In the genomic region with DNA sequence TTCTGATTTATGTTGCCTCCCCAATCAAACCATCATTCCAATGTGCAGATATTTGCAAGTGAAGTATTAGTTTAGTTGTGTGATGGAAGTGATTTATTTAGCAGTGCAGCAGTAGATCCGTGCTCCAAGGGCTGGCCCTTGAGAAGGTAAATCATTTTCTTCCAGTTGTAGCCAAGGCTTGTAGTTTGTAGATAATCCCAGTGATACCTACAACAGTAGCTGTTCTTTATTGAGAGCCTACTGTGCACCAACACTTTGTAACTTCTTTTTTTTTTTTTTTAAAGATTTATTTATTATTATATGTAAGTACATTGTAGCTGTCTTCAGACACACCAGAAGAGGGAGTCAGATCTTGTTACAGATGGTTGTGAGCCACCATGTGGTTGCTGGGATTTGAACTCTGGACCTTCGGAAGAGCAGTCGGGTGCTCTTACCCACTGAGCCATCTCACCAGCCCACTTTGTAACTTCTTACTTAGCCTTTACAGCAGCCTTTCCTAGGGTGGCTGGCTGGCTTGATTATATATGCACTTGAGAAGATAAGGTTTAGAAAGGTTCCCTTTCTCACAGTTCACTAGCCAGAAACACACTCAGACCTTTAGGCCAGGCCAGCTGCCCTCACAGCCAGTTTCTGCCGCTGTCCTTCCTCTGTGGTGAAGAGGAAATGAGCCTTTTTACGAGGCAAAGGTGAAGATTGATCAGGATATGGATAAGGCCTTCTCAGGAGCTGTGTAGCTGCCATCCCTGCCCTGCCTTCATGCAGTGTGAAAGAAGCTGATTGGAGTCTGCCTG, we compare ENCODE assay signal across 15 mouse cellular contexts. TPM values are rescaled to one million over a fixed set of nuclear protein-coding genes. Genes with fewer than 3 reads are reported as not detected.
DNase-seq lines count a peak whose midpoint lies in the region; ATAC-seq lines count a peak whose summit lies in the region.
"Had no signal": no experiment of that assay in that cellular context is flagged by ENCODE, and none has a peak within 500 bp of the region (broad histone marks: within the 10 kb centered on the region; RNA-seq: fewer than 3 reads in every experiment).

No protein-coding gene starts in this region.

- H3K27me3 ChIP-seq in heart, embryonic 15.5 days, result no peaks in the 10 kb centered on the region
- no peaks in the 10 kb centered on the region for H3K27me3 ChIP-seq in liver, embryonic 12.5 days (replicated peaks)

- WGBS in heart, embryonic 15.5 days, result 64% methylated on average over 5 of the region's 5 CpGs
- WGBS in liver, embryonic 12.5 days (ENCODE audit: insufficient replicate concordance), result 31% methylated on average over 5 of the region's 5 CpGs

- peaks cover 37% of the 10 kb centered on the region for H3K4me1 ChIP-seq in heart, embryonic 15.5 days (replicated peaks)
- H3K4me1 ChIP-seq in liver, embryonic 12.5 days, result peaks cover 39% of the 10 kb centered on the region

- no peak for DNase-seq in heart, adult 11 months
- DNase-seq in liver, result no peak
- peak; percentile 81 for DNase-seq in MEL-GATA-1-ER (ENCODE audit: extremely low read depth, low read depth)
- no peak for DNase-seq in right cerebral cortex, postnatal 14 days
- DNase-seq in testis, postnatal 14 days (ENCODE audit: low spot score), result no peak
- DNase-seq: adrenal gland, postnatal 10 days; cerebellum, adult 11 months; embryo, embryonic 11 days; kidney, adult 11 months; thymus, postnatal 4 days had no signal

- H3K36me3 ChIP-seq in heart, embryonic 15.5 days, result no peaks in the 10 kb centered on the region
- H3K36me3 ChIP-seq in liver, embryonic 12.5 days, result peaks cover 20% of the 10 kb centered on the region

- H3K9ac ChIP-seq in heart, embryonic 15.5 days, result no peak overlapping the region
- H3K9ac ChIP-seq in liver, embryonic 12.5 days, result no peak overlapping the region

- peak overlapping the region; percentile 64 for H3K27ac ChIP-seq in heart, embryonic 15.5 days
- H3K27ac ChIP-seq in liver, embryonic 12.5 days, result peak overlapping the region; percentile 49; the same call in 1 of the 2 replicates

- H3K9me3 ChIP-seq in heart, embryonic 15.5 days (replicated peaks), result no peaks in the 10 kb centered on the region
- no peaks in the 10 kb centered on the region for H3K9me3 ChIP-seq in liver, embryonic 12.5 days (replicated peaks)

- no peak for ATAC-seq in heart, embryonic 15.5 days (replicated peaks; ENCODE audit: insufficient number of reproducible peaks, insufficient read depth, low FRiP score, low read depth)
- ATAC-seq in liver, embryonic 12.5 days, result no peak
- ATAC-seq in monocyte, adult 5-6 weeks (replicated peaks; ENCODE audit: insufficient number of reproducible peaks, low FRiP score, low TSS enrichment, poor library complexity, severe bottlenecking), result peak; percentile 49
- ATAC-seq: CD4-positive, CD25-positive, alpha-beta regulatory T cell, adult 4 months had no signal

- H3K4me2 ChIP-seq in heart, embryonic 15.5 days, result no peak overlapping the region
- no peak overlapping the region for H3K4me2 ChIP-seq in liver, embryonic 12.5 days
- H3K4me2 ChIP-seq: midbrain, embryonic 11.5 days had no signal

- no peak overlapping the region for H3K4me3 ChIP-seq in heart, embryonic 15.5 days
- no peak overlapping the region for H3K4me3 ChIP-seq in liver, embryonic 12.5 days

RNA-seq across cellular contexts. Expression of a gene that starts 20.6 kb away (rescaled TPM):
- polyA plus RNA-seq in heart, embryonic 15.5 days (2015; fragmentation: Nextera tagmentation; extraction: Ambion mirVana), result 11.6 and 15.5 TPM in 2 replicates
- 10.1 and 10.8 TPM in 2 replicates for polyA plus RNA-seq in liver, embryonic 12.5 days (2016; fragmentation: Nextera tagmentation; extraction: Ambion mirVana)
- 62.3 to 108 TPM (median 83.0 TPM) in 3 replicates for total RNA-seq in monocyte, adult 5-6 weeks (2017)
